Mouse (Mus musculus) right cerebral cortex, postnatal 36 days (tissue): ENCODE measurements around the gene Ovch2.

Experiments
- DNase-seq, 2 experiments: peaks; one replicate each; pipeline ENCODE4 v3.0.0; 2022; ENCODE audit warnings: low spot score in 2 of 2, mixed read lengths in 1 of 2

The Ovch2 gene

DNA sequence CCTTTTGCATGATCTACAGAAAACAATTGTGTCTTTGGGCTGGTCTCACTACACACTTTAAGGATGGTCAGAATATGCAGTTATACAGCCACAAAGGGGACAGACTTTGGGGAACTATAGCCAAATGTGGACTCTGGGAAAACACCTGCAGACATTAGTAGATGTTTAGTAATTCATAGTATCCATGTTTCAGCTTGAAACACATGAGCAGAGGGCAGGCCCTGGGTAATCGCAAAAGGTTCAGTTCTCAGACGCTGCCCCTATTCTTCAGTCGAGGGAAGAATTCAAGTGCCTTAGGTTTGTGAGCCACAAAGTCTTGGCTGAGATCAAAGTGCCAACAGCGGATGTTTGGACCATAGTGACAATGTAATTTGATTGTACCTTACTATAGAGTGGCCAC is 56.6 kb downstream of the Ovch2 start:
- DNase-seq = no peak

- DNase-seq = no peak
Measured at GRCm38 (mm10) chr7:107742963-107743465, 58.0 kb downstream of the Ovch2 start.

DNA sequence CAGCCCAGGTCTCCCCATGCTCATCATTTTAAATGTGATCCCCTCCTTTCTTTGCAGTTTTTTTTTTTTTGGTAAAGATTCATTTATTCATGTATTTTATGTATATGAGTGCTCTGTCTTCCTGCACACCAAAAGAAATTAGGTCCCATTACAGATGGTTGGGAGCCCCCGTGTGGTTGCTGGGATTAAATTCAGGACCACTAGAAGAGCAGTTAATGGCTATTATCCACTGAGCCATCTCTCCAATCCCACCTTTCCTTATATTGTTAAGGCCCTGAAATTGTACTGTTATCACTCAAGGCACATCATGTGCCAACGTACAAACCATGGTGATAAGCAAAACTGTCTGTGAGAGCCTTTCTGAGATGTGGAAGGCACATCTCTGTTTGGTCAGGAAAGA is 62.3 kb downstream of the Ovch2 start:
- peak in 1 of 2 experiments; percentile 39 for DNase-seq

DNA sequence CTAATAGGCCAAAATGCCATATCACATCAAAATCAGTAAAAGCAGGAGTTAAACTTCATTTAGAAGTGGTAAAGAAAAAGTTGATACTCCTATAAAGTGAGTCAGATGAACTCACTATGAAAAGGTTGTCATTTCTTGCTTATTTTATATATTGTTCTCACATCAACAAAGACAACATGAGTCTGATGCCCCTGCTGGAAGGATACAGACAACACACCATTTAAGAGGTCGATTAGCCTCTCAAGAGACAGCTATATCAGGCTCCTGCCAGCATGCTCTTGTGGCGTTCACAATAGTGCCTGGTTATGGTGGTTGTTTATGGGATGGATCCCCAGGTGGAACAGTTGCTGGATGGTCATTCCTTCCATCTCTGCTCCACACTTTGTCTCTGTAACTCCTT is 67.8 kb downstream of the Ovch2 start:
- no peak for DNase-seq
